Mouse (Mus musculus): ENCODE measurements at regions not wholly inside any gene's neighbourhood (a gene's known extent, or its start where the extent isn't known, plus 50 kb on each side); places are given as distances from the start of the nearest gene placed in this dataset.

DNA sequence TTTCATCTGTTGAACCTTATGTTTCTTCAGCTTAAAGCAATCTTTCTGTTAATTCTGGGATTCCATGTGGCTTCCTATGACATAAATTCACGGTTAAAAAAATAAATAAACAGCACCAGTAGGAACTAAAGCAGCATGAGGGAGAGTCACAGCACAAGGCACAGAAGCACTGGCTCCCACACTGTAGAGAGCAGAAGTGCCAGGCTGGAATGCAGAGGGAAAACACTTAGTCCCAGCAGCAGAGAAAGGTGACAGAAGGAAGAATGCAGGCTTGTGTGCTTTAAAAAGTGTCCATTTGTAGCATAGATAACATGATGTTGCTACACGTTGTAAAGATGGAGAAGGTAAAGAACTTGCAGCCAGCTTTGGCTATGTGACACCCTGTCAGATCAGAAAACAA, 62.1 kb upstream of the Ppp2r5a start:
- TF ChIP-seq CTCF (IDR thresholded peaks at IDR 0.05; ENCODE audit: borderline replicate concordance, insufficient read depth, low read depth, low read length) (no peak), POLR2A (IDR thresholded peaks at IDR 0.05; ENCODE audit: borderline replicate concordance, insufficient read depth, low read length) (no peak)
